Mouse (Mus musculus) urinary bladder, postnatal 36 days (tissue): Measurements from ENCODE around the gene Lrrc3c.

Source experiments
- DNase-seq, 2 experiments: peaks; one replicate each; pipeline ENCODE4 v3.0.0; 2022; ENCODE audit warnings: low spot score in 2 of 2, mixed read lengths in 1 of 2

Gene Lrrc3c

DNA sequence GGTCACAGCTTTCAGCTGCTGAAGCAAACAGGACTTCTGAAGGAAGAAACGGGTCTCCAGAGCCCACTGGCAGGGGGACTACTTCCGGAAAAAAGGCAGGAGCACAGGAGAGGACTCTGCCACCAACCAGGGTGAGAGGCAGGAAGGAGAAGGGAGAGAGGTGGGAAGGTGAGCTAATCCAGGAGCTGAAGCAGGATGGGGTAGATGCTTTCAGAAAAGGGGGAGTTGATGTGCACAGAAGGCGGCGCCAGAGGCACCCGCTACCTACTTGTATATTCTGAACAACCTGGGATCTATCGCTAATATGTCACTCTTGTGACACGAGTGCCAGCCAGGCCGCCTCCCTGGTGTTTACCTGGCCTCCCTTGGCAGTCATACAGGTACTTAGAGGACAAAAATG is at the start of gene Lrrc3c:
TSS of gene Lrrc3c (plus strand) at position 301 of the 400 bp plus-strand sequence.
- no peak for DNase-seq

DNA sequence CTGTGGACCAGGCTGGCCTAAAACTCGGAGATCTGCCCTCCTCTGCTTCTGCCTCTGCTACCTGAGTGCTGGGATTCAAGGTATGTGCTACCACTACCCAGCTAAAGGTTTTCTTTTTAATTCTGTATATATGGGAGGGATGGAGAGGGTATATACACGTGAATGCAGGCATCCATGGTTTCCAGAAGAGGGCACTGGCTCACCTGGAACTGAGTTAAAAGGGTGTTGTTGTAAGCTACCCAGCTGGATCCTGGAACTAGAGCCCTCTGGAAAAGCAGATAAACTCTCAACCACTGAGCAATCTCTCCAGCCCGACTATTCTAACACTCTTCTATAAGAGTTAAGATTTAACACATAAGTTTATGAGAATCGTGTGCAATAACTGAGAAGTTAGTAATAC is 48.7 kb upstream of the Lrrc3c start:
- DNase-seq, result no peak

DNA sequence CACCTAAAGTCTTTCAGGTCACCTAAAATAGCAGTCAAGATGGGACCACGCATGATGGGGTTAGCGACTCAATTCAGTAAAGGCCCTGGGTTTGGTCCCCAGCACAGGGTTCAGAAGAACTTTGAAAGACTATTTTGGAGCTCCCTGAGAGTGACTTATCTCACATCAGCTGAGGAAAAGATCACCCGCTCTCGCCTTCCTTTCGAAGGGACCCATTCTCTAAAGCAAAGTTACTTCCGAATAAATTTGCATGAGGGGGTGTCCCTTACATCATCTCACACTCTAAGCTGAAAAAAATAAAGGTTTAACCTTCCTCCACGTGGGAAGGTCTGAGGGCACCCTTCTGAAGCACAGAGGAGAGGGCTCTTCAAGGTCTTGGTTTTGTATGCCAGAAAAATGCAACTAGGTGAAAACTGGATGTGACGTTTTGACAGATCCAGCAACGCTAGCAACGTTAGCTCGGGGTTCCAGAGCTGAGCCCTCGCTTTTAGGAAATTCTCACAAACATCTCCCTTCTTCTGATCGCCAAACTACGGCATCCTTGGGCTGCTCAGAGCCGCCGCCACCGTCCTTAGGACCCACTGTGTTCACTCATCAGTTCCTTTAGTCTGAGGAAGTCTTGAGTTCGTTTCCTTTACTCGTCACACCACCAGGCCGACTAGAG is 47.6 kb upstream of the Lrrc3c start:
- DNase-seq, result no peak

DNA sequence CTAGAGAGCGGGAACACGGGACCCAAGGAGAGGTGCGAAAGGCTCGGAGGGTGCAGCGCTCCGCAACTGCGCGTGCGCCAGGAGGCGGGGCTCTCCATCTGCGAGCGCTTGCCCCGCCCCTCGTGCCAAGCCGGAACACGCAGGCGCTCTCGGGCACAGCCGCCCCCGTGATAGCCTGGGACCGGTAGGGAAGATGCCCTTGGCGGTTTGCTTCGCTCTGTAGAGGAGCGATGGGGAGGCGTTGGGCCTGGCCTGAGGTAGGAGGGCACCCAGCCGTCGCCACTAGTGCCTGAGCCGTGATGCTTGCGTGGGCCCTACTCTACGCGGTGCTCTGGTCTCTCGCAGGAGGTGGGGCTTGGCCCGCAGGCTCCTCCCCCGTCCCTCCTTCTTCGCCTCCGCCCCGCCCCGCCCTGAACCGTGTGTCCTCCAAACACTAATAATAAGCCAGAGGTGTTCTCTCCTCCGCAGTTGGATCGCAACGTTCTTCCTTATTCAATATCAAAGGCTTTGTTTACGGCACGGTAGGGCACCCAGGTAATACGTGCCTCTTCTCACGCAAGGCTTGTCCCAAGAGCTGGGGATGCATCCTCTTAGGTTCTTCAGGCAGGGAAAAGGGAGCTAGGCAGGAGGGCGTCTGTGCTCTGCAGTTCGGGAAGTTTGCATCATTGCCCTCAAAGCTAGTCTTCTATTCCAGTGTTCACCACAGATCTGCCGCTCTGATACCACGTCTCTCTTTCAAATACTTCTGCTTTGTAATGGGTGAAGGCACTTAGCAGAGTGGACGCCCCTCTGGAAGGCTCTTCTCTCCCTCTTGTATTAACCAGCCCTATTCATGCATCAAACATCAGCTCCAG is 46.9 kb upstream of the Lrrc3c start, which contains the start of gene Zpbp2:
TSS of gene Zpbp2 (plus strand) at position 123 of the 854 bp plus-strand sequence.
- DNase-seq, result peak; percentile 89 to 91

DNA sequence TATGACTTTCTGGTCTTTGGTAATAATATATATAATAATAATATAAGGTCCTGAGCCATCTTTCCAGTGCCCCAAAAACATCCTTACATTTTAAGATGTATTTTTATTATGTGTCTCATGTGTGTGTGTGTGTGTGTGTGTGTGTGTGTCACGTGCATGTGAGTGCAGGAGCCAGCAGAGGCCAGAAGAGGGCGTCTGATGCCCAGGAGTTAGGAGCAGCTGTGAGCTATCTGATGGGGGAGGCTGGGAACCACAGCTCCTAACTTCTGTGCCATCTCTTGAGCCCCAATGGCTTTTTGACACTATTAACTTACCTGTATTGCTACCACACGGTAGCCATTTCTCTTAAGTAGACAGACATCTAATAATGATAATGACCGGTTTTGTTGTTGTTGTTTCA is 44.1 kb upstream of the Lrrc3c start:
- no peak for DNase-seq

DNA sequence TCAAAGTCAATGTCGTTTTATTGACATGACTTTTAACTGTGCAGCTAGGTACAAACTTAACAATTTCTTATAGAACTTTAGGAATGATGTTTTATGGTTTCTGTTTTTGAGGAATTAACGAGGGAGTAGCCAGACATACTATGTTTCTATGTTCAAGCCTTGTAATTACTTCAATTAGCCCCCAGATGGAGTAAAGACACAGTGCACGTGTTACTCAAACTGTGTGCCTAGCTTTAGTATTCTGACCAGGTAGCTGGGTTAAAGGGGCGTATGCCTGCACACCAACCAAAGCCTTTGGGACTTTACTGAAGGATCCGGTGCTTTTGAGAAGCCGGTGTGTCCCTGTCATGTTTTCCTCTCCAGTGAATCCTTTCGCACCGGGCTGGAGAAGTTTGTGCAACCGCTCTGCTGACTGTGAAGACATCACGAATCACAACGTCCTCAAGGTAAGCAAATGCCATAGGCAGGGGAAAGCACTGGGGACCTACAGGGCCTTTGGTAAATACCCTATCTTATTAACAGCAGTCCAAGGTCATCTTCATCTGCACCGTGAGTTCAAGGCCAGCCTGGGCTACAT is 42.9 kb upstream of the Lrrc3c start:
- DNase-seq, result no peak

DNA sequence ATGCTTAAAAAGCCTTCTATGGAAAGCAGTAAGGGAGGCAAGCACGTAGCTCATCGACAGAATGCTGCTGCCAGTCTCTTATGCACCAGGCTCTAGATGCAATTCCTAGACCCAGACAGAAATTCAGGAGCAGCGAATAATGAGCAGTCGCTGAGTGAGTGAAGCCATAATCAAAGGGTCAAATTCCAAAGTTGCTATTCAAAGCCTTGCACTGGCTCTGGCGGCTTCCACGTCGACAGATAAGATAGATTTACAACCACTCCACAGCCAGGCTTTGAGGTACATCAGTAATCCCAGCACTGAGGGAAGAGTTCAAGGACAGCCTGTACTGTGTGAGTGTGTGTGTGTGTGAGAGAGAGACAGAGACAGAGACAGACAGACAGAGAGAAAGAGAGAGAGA is 37.1 kb upstream of the Lrrc3c start:
- DNase-seq, result no peak

DNA sequence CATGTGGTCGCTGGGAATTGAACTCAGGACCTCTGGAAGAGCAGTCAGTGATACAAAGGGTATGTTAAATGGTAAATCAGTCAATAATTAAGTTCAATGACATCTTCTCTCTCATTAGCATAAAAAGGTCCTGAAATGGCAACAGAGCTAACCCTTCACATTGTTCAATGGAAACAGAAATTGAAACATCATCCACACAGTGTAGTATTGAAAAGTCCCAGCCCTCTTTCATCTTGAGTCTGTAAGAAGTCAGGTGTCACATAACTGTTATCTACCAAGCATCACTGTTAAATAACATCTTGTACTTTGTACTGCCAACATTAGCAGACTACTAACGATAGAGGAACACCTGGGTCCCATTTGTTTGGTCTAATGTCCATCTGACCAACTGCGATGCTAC is 35.1 kb upstream of the Lrrc3c start:
- DNase-seq, result no peak

DNA sequence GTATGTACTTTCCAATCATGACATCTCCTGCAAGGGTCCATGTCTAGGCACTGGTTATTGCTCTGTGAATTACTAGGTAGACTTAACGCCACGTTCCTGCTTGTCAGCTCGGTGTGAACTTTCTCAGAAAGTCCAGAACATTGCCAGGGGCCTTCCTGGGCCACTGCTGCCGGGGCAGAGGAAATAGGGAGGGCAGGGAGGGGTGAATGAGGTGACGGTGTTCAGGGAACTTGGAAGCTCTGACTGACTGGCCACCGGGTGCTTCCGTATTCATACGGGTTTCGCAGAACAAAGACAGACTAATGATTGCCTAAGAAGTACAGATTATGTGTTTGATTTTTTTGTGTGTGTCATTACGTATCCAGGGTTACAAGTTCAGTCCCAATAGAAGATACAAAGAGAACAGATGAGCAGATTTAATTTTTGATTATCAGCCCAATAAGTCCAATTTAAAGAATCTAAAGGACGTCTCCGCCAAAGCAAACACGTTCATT is 34.1 kb upstream of the Lrrc3c start:
- DNase-seq, result no peak

DNA sequence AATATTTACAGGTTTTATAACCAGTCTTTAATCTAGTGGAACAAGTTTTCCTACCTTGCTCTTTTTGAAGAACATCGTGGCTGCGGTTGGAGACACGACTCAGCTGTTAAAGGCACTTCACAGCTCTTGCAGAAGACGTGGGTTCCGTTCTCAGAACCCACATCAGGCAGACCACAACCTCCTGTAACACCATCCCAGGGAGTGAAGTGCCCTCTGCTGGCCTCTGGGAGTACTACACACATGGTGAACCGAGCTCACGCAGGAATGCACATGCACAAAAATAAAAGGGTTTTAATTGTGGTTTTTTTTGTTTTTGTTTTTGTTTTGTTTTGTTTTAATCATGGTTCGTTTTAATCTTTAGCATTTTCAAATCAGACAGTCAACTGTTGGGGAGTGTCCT is 29.8 kb upstream of the Lrrc3c start:
- DNase-seq, result no peak

DNA sequence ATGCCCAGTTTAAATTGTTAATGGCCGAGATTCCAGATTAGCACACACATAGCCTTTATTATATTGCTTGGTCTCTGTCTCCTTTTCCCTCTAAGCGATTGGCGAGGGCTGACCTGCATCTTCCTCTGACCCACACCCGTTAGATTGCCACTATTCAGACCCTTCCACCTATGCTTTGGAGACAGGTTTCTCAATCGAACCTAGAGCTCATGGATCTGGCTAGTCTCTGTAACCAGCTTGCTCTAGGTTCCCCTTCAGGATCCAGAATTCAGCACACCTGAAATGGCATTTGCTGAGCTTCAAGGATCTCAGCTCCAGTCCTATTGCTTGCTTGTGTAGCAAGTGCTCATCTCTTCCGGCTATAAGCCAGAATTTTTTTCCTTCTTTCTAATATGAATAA is 28.6 kb upstream of the Lrrc3c start:
- no peak for DNase-seq

DNA sequence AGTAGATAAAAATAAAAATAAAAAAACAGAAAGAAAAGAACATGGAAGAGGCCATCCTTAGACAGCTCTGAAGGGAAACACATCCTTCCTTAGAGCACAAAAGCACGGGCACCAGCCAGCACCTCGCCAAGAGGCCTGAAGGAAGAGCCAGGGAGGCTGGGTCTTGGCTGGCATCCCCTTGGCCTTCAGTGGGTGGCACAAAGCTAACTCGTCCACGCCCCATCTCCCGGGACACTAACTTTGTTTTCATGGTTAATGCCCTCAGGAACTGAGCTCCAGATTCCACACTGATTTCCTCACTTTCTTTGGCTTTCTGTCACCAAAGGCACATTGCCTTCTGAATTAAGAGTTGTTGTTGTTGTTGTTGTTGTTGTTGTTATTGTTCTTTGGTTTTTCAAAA is 20.3 kb upstream of the Lrrc3c start:
- peak in 1 of 2 experiments; percentile 65 for DNase-seq

DNA sequence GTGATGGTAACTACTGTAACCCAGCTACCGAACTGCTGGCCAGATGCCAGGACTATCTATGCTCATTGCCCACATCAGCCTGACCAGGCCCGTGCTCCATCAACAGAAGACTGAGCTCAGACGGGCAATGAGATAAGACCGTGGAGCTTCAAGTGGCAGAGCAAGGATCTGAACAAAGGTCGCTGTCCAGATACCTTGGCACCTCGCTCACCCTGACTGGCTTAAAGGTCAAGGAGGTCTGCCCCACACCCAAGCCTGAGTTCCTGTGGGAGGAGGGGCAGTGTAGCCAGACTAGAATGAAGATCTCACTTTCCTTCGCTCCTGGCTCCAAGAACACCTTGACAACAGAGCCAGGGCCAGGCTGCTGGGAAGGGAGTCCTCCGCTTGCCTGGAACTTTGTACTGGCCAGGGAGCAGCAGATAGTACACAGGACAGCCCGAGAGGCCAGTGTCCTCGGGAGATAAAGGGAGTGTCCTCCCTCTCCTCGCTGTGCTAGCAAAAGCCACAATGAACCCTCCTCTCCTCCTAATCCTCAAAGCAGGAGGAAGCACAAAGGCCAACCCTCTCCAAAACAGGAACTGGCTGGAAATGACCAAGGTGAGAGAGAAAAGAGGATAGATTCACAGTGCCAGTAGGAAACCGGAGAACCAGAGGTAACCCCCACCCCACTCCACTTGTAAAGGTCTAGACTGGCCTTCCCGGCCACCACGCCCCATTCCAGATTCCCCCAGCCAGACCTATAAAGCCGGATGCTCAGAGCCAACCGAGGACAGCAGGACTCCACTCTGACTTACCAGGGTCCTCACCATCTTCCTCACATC is 17.6 kb upstream of the Lrrc3c start:
- no peak for DNase-seq

DNA sequence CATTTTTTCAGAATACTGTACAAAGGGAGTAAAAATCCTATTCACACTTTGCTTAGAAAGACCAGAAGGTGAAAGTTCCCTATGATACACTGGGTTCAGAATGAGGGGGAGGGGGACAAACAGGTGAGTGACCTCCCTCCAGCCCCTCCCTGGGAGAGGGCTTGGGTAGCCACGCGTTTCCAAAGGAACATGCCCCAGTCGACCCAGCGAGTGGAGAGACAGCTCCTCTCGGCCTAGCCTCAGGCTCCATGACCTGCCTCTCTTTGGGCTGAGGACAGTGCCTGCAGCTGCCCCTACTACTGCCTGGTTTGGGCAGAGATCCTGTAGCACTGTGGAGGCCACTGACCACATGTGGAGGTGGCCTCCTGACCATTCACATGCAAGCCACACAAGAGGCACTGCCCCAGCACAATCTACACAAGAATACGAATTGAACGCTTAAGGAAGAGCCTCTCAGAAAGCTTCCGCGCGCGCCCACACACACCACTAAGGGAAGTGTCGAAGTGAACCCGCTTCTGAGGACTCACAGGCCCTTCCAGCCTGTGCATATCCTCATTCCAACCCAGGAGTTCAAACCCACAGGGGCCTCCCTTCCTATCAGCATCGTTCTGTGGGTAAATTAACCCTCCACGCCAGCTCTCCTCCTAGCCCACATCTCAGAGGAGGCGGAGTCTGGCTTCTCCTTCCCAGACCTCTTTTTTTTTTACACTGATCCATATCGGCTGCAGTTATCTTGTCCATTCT is 16.6 kb upstream of the Lrrc3c start:
- DNase-seq, result no peak

DNA sequence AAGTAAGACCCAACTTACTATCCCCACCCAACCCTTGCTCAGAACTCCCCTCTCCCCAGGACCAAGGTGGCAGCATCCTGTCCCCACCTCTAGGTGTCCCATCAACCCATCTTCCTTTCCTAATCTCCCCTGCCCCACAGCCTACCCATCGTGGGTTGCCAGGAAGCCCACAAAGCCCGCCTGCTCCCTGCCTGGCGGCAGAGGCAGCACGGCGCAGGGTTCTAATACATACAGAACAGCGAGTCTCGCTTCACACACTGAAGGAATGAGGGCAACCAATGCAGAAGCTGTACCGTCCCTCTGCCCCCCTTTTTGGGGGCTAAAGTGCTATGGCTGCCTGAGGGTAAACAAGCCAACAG is 16.1 kb upstream of the Lrrc3c start:
- DNase-seq, result no peak

DNA sequence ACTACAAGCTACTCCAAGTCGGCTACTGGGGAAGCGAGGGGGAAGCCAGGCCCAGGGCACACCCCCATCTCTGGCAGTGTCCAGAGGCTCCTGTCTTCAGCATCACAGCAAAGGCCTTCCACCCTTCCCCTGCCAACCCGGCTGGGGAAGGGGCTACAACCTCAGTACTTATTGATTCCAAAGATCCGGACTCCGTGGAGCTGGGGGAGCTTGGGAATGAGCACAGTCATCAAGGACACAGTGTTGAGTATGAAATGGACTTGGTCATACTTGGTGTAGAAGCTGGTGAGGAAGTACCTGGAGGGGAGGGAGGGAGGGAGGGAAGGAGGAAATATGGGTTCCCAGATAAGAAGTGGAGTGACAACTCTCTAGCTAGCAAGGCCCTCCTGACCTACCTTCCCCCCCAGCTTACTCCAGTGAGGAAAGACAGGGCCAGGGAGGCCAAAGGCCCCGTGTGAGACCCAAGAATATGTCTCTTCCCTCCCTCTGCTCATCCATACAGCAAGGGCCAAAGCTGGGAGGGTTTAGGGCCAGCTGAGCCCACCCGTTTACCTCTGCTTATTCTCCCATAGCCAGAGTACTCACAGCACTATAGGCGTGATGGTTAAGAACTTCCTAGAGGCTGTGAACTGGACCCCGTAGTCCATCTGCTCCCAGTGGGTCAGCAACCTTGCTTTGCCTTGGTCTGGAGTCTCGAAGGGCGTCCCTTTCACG is 15.4 kb upstream of the Lrrc3c start:
- no peak for DNase-seq

DNA sequence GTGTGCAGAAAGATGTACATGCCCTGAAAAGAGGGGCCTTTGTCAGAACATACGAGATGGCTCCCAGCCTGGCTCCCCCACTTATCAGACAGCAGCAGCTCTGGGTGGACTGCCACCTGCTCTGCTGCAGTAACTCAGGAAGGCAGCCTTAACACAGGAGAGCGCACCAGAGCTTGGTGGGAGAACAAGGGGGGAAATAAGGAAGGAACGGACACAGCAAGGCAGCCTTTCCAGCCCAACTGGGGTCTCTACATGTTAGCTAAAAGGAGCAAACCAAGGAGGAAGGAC is 14.9 kb upstream of the Lrrc3c start:
- no peak for DNase-seq

DNA sequence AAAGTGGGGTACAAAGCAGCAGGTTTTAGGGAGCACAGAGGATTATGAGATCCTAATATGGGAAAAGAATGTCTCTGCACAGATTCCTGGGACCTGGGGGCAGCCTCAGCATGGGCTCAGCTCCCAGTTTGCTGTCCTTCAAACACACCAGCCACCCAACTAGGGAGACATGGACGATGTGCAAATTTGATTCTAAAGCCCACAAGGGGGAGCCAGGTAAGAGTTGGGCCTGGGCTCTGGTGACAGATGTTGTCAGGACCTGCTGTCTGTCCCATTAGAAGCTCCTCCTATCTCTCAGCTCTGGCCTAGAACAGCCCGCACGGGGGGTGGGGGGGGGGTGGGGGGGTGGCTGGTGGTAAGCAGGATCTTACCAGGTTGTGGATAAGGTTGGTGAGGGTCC is 14.5 kb upstream of the Lrrc3c start:
- no peak for DNase-seq

DNA sequence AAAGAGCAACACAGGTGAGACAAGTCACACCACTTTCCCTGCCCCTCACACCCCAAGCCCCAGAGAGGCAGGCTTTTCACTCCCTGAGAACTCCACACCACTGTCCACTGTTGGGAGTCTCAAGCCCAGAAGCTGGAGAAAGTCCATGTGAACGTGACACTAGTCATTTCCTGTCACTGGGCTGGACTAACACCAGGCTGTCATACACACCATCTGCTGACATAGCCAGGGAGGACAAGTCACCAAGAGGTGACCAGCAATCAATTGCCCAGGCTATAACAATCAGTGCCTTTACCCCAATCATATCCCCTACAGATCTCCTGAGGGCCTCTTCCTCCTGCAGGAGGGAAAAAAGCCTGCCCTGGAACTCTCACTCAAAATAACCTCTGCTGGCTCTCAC is 13.9 kb upstream of the Lrrc3c start:
- no peak for DNase-seq

DNA sequence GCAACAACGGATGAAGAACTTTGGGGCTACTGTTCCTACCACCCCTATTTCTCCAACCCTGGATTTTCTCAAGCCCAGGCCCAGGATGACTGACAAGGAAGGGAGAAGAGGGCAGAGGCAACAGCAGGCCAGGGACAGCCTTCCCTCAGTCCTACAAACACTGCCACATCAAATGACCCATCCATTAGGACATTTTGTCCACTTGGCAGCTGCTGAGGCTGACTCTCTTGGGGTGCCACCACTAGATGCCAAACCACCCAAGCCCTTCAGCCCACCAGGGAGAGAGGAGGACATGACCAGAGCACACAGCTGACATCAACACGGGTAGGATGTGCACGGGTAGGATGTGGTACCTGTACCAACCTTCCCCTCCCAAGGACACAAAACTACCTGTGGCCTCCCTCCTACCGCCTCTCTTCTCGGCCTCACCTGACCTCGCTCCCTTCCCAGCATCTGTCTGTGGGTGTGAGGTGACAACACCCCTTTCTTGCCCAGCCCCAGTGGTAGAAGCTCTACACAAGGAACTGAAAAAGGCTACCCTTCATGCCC is 13.4 kb upstream of the Lrrc3c start:
- peak in 1 of 2 experiments; percentile 41 for DNase-seq
